Mouse (Mus musculus) C2C12 (cell line): ENCODE results near the gene Tcl1b2.
"Not testable (repeated sequence)": the region's sequence is repeated elsewhere in the genome, so short reads cannot be mapped to it uniquely, and the experiment has no call there.

ENCODE experiments used
- CTCF ChIP-seq: IDR thresholded peaks from one replicate; pipeline ENCODE4 v1.5.1; 2011; ENCODE audit not compliant: control insufficient read depth, insufficient read depth, insufficient read length
- MAX ChIP-seq: IDR thresholded peaks from one replicate; pipeline ENCODE4 v1.6.1; 2011; ENCODE audit warnings: mild to moderate bottlenecking, control low read depth

DNA sequence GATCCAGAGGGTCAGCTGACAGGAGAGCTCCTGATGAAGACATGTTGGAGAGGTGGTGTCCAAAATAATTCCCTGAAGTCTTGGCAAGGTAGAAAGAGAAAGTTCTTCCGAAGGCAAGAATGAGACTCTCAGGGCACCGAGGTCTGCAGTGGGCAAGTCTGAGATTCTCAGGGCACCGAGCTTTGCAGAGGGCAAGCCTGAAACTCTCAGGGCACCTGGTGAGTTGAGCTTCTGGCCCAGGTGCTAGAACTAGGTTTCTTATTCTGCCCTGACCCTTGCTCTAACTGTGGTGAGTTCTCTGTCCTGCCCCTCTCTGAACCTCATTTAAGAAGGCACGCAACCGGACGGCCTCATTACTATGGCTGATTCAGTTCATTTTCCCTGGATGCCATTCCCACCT is 44.9 kb downstream of the Tcl1b2 start, which contains the start of gene Tcl1b3:
- TF ChIP-seq CTCF, MAX: not testable (repeated sequence)
